ENCODE assay signal across 14 mouse cellular contexts in the genomic region with DNA sequence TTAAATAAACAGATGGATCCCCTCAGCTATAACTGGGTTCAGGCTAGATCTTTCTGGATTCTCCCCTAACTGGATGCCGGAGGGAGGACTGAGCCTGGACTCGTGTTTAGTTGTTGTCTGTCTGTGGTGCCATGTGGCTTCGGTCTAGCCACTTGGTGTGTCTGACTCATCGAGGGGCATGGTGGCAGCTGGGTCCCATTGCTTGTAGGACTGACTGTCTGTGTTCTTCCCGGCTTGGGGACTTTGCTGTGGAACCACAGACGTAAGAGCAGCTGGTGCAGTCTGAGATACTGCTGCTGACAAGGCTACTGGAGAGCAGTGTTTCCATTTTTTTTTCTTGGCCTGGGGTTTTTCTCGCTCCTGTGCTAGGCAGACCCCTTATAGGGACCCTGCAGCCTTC.
DNase-seq lines count a peak whose midpoint lies in the region; ATAC-seq and TF ChIP-seq lines count a peak whose summit lies in the region.
"Had no signal": no experiment of that assay in that cellular context is flagged by ENCODE, and none has a peak within 500 bp of the region (broad histone marks: within the 10 kb centered on the region; RNA-seq: fewer than 3 reads in every experiment).

No protein-coding gene starts in this region.

- peaks cover 99% of the 10 kb centered on the region for H3K27me3 ChIP-seq in forebrain, embryonic 10.5 days (ENCODE audit: poor library complexity, severe bottlenecking)
- peaks cover 3% of the 10 kb centered on the region for H3K27me3 ChIP-seq in forebrain, embryonic 11.5 days (ENCODE audit: control insufficient read depth, insufficient read depth, low read length)
- no peaks in the 10 kb centered on the region for H3K27me3 ChIP-seq in liver, embryonic 13.5 days
- no peaks in the 10 kb centered on the region for H3K27me3 ChIP-seq in liver, postnatal 0 days (ENCODE audit: insufficient read depth, low read length)
- H3K27me3 ChIP-seq in hindbrain, embryonic 12.5 days, result no peaks in the 10 kb centered on the region
- no peaks in the 10 kb centered on the region for H3K27me3 ChIP-seq in midbrain, embryonic 15.5 days (replicated peaks)
- H3K27me3 ChIP-seq: lung, embryonic 15.5 days had no signal

- WGBS in forebrain, embryonic 10.5 days, result 91% methylated on average over 7 of the region's 7 CpGs
- 85% methylated on average over 7 of the region's 7 CpGs for WGBS in forebrain, embryonic 11.5 days
- WGBS in liver, embryonic 13.5 days (ENCODE audit: insufficient replicate concordance), result 61% methylated on average over 7 of the region's 7 CpGs
- WGBS in liver, postnatal 0 days (ENCODE audit: insufficient replicate concordance), result 75% methylated on average over 7 of the region's 7 CpGs
- 55% methylated on average over 7 of the region's 7 CpGs for WGBS in hindbrain, embryonic 12.5 days
- 54% methylated on average over 7 of the region's 7 CpGs for WGBS in midbrain, embryonic 15.5 days

- no peak for ATAC-seq in forebrain, embryonic 11.5 days (replicated peaks; ENCODE audit: low FRiP score)
- ATAC-seq in liver, embryonic 13.5 days (ENCODE audit: low read depth), result no peak
- no peak for ATAC-seq in liver, postnatal 0 days
- no peak for ATAC-seq in hindbrain, embryonic 12.5 days (ENCODE audit: low FRiP score)
- no peak for ATAC-seq in midbrain, embryonic 15.5 days (replicated peaks)

- H3K4me2 ChIP-seq in forebrain, embryonic 11.5 days (ENCODE audit: low read depth, low read length, severe bottlenecking), result no peak overlapping the region
- H3K4me2 ChIP-seq in liver, embryonic 13.5 days, result no peak overlapping the region
- H3K4me2 ChIP-seq in liver, postnatal 0 days (ENCODE audit: low read depth, low read length), result no peak overlapping the region
- H3K4me2 ChIP-seq in hindbrain, embryonic 12.5 days (replicated peaks), result no peak overlapping the region
- no peak overlapping the region for H3K4me2 ChIP-seq in midbrain, embryonic 15.5 days
- H3K4me2 ChIP-seq: lung, embryonic 15.5 days had no signal

- H3K9ac ChIP-seq in forebrain, embryonic 11.5 days (ENCODE audit: low read length), result no peak overlapping the region
- H3K9ac ChIP-seq in liver, embryonic 13.5 days, result no peak overlapping the region
- H3K9ac ChIP-seq in liver, postnatal 0 days (replicated peaks), result no peak overlapping the region
- H3K9ac ChIP-seq in hindbrain, embryonic 12.5 days, result no peak overlapping the region; the same call in 1 of the 2 replicates
- H3K9ac ChIP-seq in midbrain, embryonic 15.5 days, result no peak overlapping the region
- H3K9ac ChIP-seq: lung, embryonic 15.5 days had no signal

- H3K4me3 ChIP-seq in forebrain, embryonic 10.5 days, result no peak overlapping the region
- no peak overlapping the region for H3K4me3 ChIP-seq in forebrain, embryonic 11.5 days (ENCODE audit: low read depth, low read length)
- H3K4me3 ChIP-seq in liver, embryonic 13.5 days (replicated peaks), result no peak overlapping the region
- no peak overlapping the region for H3K4me3 ChIP-seq in liver, postnatal 0 days (ENCODE audit: low read depth, low read length)
- H3K4me3 ChIP-seq in hindbrain, embryonic 12.5 days, result no peak overlapping the region
- no peak overlapping the region for H3K4me3 ChIP-seq in midbrain, embryonic 15.5 days
- H3K4me3 ChIP-seq: erythroblast, embryonic 14.5 days; left cerebral cortex, adult 2 months; lung, embryonic 15.5 days had no signal

- H3K9me3 ChIP-seq in forebrain, embryonic 10.5 days, result no peaks in the 10 kb centered on the region
- H3K9me3 ChIP-seq in forebrain, embryonic 11.5 days (ENCODE audit: control insufficient read depth, low read length), result no peaks in the 10 kb centered on the region
- H3K9me3 ChIP-seq in liver, embryonic 13.5 days (replicated peaks), result no peaks in the 10 kb centered on the region
- H3K9me3 ChIP-seq in liver, postnatal 0 days (ENCODE audit: low read length), result no peaks in the 10 kb centered on the region
- H3K9me3 ChIP-seq in hindbrain, embryonic 12.5 days (replicated peaks), result no peaks in the 10 kb centered on the region
- H3K9me3 ChIP-seq in midbrain, embryonic 15.5 days, result no peaks in the 10 kb centered on the region
- H3K9me3 ChIP-seq: lung, embryonic 15.5 days had no signal

- no peak for DNase-seq in forebrain, embryonic 10.5 days (ENCODE audit: extremely low spot score, low spot score)
- no peak for DNase-seq in forebrain, embryonic 11.5 days (ENCODE audit: low spot score)
- no peak for DNase-seq in liver, embryonic 13.5 days
- no peak for DNase-seq in liver, postnatal 0 days
- no peak for DNase-seq in B cell, adult 2 months
- DNase-seq in retina, embryonic 14.5 days (ENCODE audit: low spot score), result no peak
- DNase-seq: adrenal gland, postnatal 36 days; cerebellum, adult 11-12 months; gastrocnemius, postnatal 10 days had no signal

- TF ChIP-seq EP300 in liver, postnatal 0 days (IDR thresholded peaks at IDR 0.05; ENCODE audit: low read depth), result no peak

- peaks cover 93% of the 10 kb centered on the region for H3K4me1 ChIP-seq in forebrain, embryonic 10.5 days
- H3K4me1 ChIP-seq in forebrain, embryonic 11.5 days (replicated peaks; ENCODE audit: control insufficient read depth, insufficient read depth, low read length), result peaks cover 64% of the 10 kb centered on the region
- peaks cover 97% of the 10 kb centered on the region for H3K4me1 ChIP-seq in liver, embryonic 13.5 days (replicated peaks)
- H3K4me1 ChIP-seq in liver, postnatal 0 days (ENCODE audit: insufficient read depth), result peaks cover 22% of the 10 kb centered on the region
- peaks cover 98% of the 10 kb centered on the region for H3K4me1 ChIP-seq in hindbrain, embryonic 12.5 days
- H3K4me1 ChIP-seq in midbrain, embryonic 15.5 days, result peaks cover 92% of the 10 kb centered on the region

- no peaks in the 10 kb centered on the region for H3K36me3 ChIP-seq in forebrain, embryonic 10.5 days (replicated peaks)
- H3K36me3 ChIP-seq in forebrain, embryonic 11.5 days (ENCODE audit: control insufficient read depth, insufficient read depth, low read length), result no peaks in the 10 kb centered on the region
- peaks cover 36% of the 10 kb centered on the region for H3K36me3 ChIP-seq in liver, embryonic 13.5 days
- H3K36me3 ChIP-seq in liver, postnatal 0 days (replicated peaks; ENCODE audit: insufficient read depth, low read length), result no peaks in the 10 kb centered on the region
- H3K36me3 ChIP-seq in hindbrain, embryonic 12.5 days, result no peaks in the 10 kb centered on the region
- no peaks in the 10 kb centered on the region for H3K36me3 ChIP-seq in midbrain, embryonic 15.5 days (replicated peaks)
- H3K36me3 ChIP-seq: lung, embryonic 15.5 days had no signal

- H3K27ac ChIP-seq in forebrain, embryonic 10.5 days, result peak overlapping the region; percentile 41; the same call in 1 of the 2 replicates
- no peak overlapping the region for H3K27ac ChIP-seq in forebrain, embryonic 11.5 days (ENCODE audit: low read depth, low read length)
- peak overlapping the region; percentile 17; the same call in 1 of the 2 replicates for H3K27ac ChIP-seq in liver, embryonic 13.5 days
- no peak overlapping the region for H3K27ac ChIP-seq in liver, postnatal 0 days (ENCODE audit: low read depth)
- H3K27ac ChIP-seq in hindbrain, embryonic 12.5 days, result peak overlapping the region; percentile 69
- H3K27ac ChIP-seq in midbrain, embryonic 15.5 days, result peak overlapping the region; percentile 31; the same call in 1 of the 2 replicates
- H3K27ac ChIP-seq: left cerebral cortex, adult 2 months; lung, embryonic 15.5 days had no signal

- TF ChIP-seq CTCF in liver, postnatal 0 days (IDR thresholded peaks at IDR 0.05; ENCODE audit: low read depth), result no peak

Comparison
In these comparisons a context has a peak if more than half of its experiments do, and no peak if none do; other contexts are left out.
1. H3K27ac ChIP-seq: peak in forebrain, embryonic 10.5 days (single experiment), liver, embryonic 13.5 days (single experiment), hindbrain, embryonic 12.5 days (single experiment) and midbrain, embryonic 15.5 days (single experiment); none in forebrain, embryonic 11.5 days (single experiment) and liver, postnatal 0 days (single experiment).